Mouse (Mus musculus): ENCODE results near the gene Fbxo28. TPM values are rescaled to one million over a fixed set of nuclear protein-coding genes. Genes with fewer than 3 reads are reported as not detected.

Fbxo28 gene
- total and polyA plus RNA-seq, 3 experiments, result 16.3 to 72.5 (median 17.2) TPM

DNA sequence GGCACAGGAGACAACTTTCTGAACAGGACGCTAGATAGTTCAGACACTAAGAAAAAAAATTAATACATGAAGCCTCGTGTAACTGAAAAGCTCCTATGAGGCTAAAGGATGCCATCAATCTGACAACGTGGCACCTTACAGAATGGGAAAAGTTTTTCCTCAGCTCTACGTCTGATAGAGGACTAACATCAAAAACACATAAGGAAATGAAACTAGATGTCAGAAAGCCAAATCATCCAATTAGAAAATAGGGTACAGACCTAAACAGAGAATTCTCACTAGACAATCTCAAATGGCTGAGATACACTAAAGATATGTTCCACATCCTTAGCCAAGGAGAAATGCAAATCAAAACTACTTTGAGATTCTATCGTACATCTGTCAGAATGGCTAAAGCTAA, 32.0 kb downstream of the Fbxo28 start:
- no peak for DNase-seq (ENCODE audit: low read depth, low spot score)
- no peaks in the 10 kb centered on the region; a peak in 3 of 4 replicates for H3K36me3 ChIP-seq (ENCODE audit: control insufficient read depth in 1 of 2, insufficient read depth in 2 of 2, low read length in 2 of 2)
- H3K9ac ChIP-seq (ENCODE audit: control insufficient read depth, low read depth, low read length, poor library complexity, severe bottlenecking), result no peak overlapping the region
- H3K79me2 ChIP-seq (ENCODE audit: control insufficient read depth, insufficient read depth, low read length, poor library complexity), result no peaks in the 10 kb centered on the region
- H3K4me1 ChIP-seq (ENCODE audit: control insufficient read depth in 1 of 2, insufficient read depth in 2 of 2, low read length in 2 of 2), result no peaks in the 10 kb centered on the region
- no peaks in the 10 kb centered on the region for H3K27me3 ChIP-seq (ENCODE audit: control insufficient read depth in 1 of 2, insufficient read depth in 2 of 2, low read length in 2 of 2)
- no peak overlapping the region for H3K27ac ChIP-seq (ENCODE audit: control insufficient read depth, low read depth, low read length)
- no peaks in the 10 kb centered on the region for H3K9me3 ChIP-seq (replicated peaks; ENCODE audit: insufficient read depth, low read length)
- no peak for TF ChIP-seq MAFK (IDR thresholded peaks at IDR 0.05; ENCODE audit: borderline replicate concordance, low read depth, low read length)
- H3K4me3 ChIP-seq (ENCODE audit: control insufficient read depth in 1 of 2, insufficient read depth in 1 of 2, low read depth in 2 of 2, low read length in 2 of 2), result no peak overlapping the region

DNA sequence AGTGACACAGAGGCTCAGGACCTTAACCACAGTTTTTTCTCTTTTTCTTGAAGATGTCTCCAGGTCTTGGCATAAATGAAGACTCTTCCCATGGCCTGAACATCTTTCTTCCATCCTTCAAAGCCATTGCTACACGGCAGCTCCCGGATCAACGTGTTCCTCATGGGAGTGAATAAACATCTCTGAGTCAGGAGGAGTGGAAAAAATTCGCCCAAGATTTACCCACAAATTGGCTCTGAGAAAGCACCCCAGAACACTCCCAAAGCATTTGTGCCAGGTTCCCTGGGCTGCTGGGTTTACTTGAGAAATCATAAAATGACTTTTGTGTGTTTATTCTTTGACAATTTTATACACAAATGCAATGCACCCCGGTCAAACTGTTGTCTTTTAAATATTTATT, 38.5 kb downstream of the Fbxo28 start:
- no peaks in the 10 kb centered on the region for H3K36me3 ChIP-seq (ENCODE audit: control insufficient read depth in 1 of 2, insufficient read depth in 2 of 2, low read length in 2 of 2)
- H3K9ac ChIP-seq (ENCODE audit: control insufficient read depth, low read depth, low read length, poor library complexity, severe bottlenecking), result no peak overlapping the region
- TF ChIP-seq SMC3 (IDR thresholded peaks at IDR 0.05; ENCODE audit: low read depth, low read length) (no peak), BHLHE40 (IDR thresholded peaks at IDR 0.05; ENCODE audit: borderline replicate concordance, low read depth, low read length) (no peak), CHD2 (IDR thresholded peaks at IDR 0.05; ENCODE audit: low read length) (no peak), RCOR1 (IDR thresholded peaks at IDR 0.05; ENCODE audit: low read depth, low read length) (no peak), CHD1 (IDR thresholded peaks at IDR 0.05; ENCODE audit: low read depth, low read length) (no peak)
- no peak overlapping the region for H3K27ac ChIP-seq (ENCODE audit: control insufficient read depth, low read depth, low read length)
- no peaks in the 10 kb centered on the region for H3K79me2 ChIP-seq (ENCODE audit: control insufficient read depth, insufficient read depth, low read length, poor library complexity)
- H3K4me1 ChIP-seq (ENCODE audit: control insufficient read depth in 1 of 2, insufficient read depth in 2 of 2, low read length in 2 of 2), result no peaks in the 10 kb centered on the region
- no peak for DNase-seq (ENCODE audit: low read depth, low spot score)
- H3K4me3 ChIP-seq (ENCODE audit: control insufficient read depth in 1 of 2, insufficient read depth in 1 of 2, low read depth in 2 of 2, low read length in 2 of 2), result no peak overlapping the region
- H3K27me3 ChIP-seq (ENCODE audit: control insufficient read depth in 1 of 2, insufficient read depth in 2 of 2, low read length in 2 of 2), result peaks cover 0 to 2% of the 10 kb centered on the region in 2 experiments; a peak in 2 of 4 replicates
- H3K9me3 ChIP-seq (replicated peaks; ENCODE audit: insufficient read depth, low read length), result no peaks in the 10 kb centered on the region

DNA sequence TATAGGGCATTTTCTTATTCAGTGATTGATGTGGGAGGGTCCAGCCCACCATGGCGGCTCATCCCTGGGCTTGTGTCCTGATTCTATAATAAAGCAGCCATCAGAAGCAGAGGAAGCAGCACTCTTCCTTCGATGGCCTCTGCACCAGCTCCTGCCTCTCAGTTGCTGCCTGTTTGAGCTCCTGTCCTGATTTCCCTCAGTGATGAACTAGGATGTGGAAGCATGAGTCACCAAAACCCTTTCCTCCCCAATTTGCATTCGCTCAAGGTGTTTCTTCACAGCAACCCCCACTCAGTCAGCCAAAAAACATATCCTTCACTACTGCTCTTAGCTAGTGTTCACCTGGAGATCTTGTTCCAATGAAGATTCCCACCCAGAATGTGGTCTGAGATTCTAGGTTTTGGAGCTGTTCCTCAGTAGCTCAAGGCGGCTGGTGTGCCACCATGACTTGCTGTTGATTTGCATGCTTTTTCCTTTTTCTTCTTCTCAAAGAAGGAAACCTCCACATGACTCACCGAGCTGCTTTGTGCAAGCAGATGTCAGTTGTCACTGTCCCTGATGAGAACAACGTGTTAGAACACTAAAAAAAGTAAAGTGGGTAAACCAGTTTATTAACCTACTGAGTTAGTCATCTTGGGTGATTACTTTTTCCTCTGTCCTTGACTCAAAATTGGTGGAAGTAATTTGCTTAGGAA, 39.1 kb downstream of the Fbxo28 start:
- Histone ChIP-seq H3K36me3 (ENCODE audit: control insufficient read depth in 1 of 2, insufficient read depth in 2 of 2, low read length in 2 of 2) (no peaks in the 10 kb centered on the region), H3K27me3 (ENCODE audit: control insufficient read depth in 1 of 2, insufficient read depth in 2 of 2, low read length in 2 of 2) (peaks cover 0 to 3% of the 10 kb centered on the region in 2 experiments; a peak in 2 of 4 replicates), H3K79me2 (ENCODE audit: control insufficient read depth, insufficient read depth, low read length, poor library complexity) (no peaks in the 10 kb centered on the region), H3K9ac (ENCODE audit: control insufficient read depth, low read depth, low read length, poor library complexity, severe bottlenecking) (no peak overlapping the region), H3K27ac (ENCODE audit: control insufficient read depth, low read depth, low read length) (no peak overlapping the region), H3K9me3 (replicated peaks; ENCODE audit: insufficient read depth, low read length) (no peaks in the 10 kb centered on the region), H3K4me1 (ENCODE audit: control insufficient read depth in 1 of 2, insufficient read depth in 2 of 2, low read length in 2 of 2) (no peaks in the 10 kb centered on the region), H3K4me3 (ENCODE audit: control insufficient read depth in 1 of 2, insufficient read depth in 1 of 2, low read depth in 2 of 2, low read length in 2 of 2) (no peak overlapping the region)
- no peak for DNase-seq (ENCODE audit: low read depth, low spot score)
- TF ChIP-seq UBTF (IDR thresholded peaks at IDR 0.05; ENCODE audit: borderline replicate concordance, insufficient read depth, low read depth, low read length), result no peak
- TF ChIP-seq CHD1 (IDR thresholded peaks at IDR 0.05; ENCODE audit: low read depth, low read length), result no peak
- TF ChIP-seq MYC (IDR thresholded peaks at IDR 0.05; ENCODE audit: low read depth, low read length), result no peak
- TF ChIP-seq RAD21 (IDR thresholded peaks at IDR 0.05; ENCODE audit: low read depth, low read length), result no peak
- TF ChIP-seq CHD2 (IDR thresholded peaks at IDR 0.05; ENCODE audit: low read length), result no peak
- TF ChIP-seq TAL1 (IDR thresholded peaks at IDR 0.05; ENCODE audit: low read length), result no peak
- no peak for TF ChIP-seq POLR2A (IDR thresholded peaks at IDR 0.05; ENCODE audit: control insufficient read depth in 1 of 2, insufficient read depth in 1 of 2, low read depth in 1 of 2, low read length in 2 of 2, poor library complexity in 1 of 2)
- TF ChIP-seq ZNF384 (IDR thresholded peaks at IDR 0.05; ENCODE audit: low read depth, low read length), result no peak
- no peak for TF ChIP-seq ELF1 (IDR thresholded peaks at IDR 0.05; ENCODE audit: low read depth, low read length)
- TF ChIP-seq SIN3A (IDR thresholded peaks at IDR 0.05; ENCODE audit: low read length), result no peak

All from MEL (cell line).